Mouse (Mus musculus) T-cell, adult 2 months (primary cell): Measurements from ENCODE around the gene Prcc.

Source experiments
- DNase-seq: peaks from one replicate; pipeline ENCODE4 v3.0.0; 2022; ENCODE audit warnings: low spot score

The Prcc gene

DNA sequence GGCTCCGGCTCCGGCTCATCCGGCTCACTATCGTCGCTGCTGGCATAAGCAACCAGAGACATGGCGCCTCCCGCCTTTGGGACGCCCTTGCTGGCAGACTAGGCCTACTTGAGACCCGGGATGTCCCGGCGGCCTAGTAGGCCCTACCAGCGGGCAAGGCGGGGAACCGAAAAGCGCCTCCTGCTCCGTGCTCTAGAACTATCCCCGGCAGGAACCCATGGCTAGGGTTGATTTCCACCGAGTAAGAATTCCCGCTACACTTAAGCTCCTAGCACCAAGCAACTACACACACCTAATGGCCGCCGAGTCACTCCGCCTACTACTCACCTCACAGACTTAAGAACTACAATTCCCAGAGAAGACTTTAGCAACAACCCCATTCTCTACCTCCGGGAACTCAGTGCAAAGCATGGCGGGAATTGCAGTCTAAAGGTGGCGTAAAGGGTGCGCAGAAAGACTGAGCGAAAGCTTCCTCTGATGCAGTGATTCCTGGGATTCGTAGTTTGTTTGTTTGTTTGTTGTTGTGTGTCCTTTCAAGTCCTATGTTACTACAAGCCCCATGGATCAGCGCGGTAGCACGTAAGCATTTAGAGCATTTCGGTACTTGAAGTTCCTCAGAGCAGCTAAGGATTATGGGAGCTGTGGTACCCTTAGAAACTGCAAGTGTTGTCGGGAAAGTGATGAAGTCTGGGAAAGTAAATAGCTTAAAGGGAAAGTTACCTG is at the start of gene Prcc:
Prcc (minus strand) TSS at position 328 of the 723 bp plus-strand sequence.
- DNase-seq, result peak; percentile 97

DNA sequence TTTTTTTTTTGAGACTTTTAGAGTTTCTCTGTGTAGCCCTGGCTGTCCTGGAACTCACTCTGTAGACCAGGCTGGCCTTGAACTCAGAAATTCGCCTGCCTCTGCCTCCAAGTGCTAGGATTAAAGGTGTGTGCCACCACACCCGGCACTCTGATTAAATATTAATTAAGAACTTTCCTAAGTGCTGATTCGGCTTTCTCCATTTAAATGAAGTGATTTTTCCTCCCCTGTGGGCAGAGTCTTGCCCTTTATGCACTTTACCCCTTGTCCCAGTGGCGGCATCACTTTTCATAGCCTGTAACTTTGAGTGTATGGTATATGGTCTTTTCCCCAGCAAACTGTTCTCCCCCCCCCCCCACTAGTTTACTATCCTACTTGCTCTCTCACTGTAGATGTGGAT is 49.8 kb upstream of the Prcc start:
- DNase-seq, result no peak

DNA sequence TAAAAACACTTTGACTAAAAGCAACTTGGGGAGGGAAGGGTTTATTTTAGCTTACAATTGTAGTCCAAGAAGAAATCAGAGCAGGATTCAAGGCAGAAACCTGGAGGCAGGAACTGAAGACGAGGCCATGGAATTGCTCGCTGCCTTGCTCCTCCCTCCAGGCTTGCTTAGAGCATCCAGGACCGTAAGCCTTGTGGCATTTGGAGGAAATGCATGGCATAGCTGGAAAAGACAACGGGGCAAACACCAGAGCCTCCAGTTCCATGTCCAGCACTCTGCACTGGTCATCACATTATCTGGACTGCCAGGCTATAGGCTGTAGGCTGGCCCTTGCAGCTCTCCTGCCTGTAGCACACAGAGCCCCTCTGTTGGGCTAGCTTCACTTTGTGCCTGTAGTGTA is 49.1 kb upstream of the Prcc start:
- no peak for DNase-seq

DNA sequence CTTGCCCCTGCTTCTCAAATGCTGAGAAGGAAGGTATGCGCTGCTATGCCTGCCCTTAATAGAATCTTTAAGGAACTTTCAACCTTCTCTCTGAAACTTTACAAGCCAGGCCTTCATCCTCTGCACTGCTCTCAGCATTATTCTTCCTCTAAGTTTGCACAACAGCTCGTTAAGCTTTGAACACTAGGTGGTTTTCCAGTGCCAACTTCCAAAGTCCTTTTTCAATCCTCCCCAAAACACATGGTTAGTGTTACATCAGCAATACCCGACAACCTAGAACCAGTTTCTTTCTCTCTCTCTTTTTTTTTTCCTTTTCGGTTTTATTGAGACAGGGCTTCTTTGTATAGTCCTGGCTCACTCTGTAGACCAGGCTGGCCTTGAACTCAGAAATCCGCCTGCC is 48.6 kb upstream of the Prcc start:
- no peak for DNase-seq

DNA sequence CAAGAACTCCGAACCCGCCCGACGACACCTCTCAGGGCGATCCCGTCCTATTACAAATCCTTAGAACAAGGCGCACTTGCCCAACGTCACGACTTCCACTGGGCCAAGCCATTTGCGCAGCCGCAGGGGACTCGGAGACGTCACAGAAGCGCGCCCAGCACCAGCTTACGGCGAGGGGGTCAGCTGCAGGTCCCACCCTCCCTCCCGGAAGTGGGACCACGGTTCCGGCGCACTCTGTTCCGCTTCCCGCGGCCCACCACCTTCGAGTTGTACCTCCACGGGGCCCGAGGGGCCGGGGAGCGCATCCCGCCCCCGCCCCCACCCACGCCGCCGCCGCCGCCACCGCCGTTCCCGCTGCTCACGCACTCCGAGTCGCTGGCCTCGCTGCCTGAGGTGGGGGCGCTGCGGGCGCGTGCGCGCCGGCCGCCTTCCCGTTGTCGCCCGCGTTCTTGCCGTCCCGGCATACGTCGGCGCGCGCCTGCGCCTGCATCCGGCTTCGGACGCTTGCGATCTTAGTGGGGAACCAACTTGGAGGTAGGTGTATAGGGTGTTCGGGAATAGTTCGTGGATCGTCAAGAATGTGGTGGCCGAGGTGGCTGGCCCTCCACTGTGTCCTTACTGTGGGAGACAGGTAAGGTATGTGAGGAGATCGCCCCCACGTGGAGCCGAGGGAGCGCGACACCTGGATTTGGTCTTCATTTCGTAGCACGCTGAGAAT is 44.8 kb upstream of the Prcc start, which contains the start of the genes Isg20l2 and Rrnad1:
Isg20l2 (plus strand) TSS at position 237 of the 718 bp plus-strand sequence.
Rrnad1 (minus strand) TSS at position 640 of the 718 bp plus-strand sequence.
- DNase-seq, result peak; percentile 97

DNA sequence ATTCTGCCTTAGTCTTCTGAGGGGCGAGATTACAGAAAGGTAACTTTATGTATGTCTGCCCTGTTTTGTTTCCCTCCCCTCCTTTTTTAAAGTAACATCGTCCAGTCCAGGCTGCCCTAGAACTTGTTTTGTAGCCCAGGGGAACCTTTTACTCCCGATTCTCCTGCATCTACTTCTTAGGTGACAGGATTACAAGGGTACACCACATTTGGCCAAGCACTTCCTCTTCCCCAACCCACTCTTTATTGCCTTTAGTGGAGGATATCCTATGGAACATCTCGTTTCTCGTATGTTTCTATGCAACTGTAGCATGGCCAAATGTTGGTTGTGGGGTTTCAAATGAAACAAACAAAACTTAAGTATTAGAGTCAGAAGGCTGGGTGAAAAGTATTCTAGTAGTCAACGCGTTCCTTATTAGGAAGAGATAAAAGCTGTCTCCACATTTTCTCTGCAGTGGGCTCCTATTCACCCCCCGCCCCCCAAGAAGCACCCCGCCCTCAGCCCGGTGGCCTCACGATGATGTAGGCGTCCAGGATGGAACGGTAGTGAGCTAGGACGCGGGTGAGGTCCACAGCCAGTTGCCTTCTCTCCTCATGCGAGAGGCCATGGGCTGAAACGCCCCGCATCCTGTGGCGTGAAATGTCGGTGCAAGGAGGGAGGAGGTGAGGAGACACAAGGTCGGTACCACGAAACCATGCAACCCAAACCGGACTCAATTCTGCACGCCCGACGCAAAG is 44.1 kb upstream of the Prcc start:
- no peak for DNase-seq

DNA sequence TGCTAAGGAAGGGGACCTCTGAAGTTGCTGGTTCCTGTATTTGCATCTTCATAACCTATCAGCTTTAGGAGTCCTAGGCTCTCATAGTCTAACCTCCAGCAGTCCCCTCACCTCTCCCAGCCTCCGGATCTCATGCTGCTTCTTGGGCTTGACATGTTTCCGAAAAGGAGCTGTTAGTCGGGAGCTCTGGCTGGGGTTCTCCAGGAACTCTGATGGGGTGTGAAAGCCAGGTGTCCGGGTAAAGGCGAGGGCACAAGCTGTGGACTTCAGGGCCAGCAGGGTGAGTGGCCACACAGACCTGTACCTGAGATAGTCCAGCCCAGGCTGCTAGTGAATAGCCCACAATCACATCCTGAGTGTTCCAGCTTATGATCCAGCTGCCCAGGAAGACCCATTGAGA is 42.0 kb upstream of the Prcc start:
- no peak for DNase-seq

DNA sequence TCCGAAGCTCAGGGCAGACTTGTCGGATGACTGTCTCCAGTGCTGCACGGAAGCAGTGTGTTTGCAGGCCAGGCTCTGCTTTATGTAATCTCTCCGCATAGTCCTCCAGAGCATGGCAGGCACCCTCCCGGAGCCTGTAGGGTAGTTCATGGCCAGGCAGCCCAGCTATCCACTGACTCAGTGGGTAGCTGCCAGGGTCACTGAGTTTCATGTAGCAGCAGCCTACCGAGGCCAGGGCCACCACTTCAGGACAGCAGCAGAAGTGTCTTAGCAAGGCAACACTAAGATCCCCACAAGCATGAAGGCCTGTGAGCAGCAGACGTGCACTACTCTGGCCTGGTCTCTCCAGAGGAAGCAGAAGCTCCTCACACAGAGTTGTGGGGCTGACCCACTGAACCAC is 39.6 kb upstream of the Prcc start:
- DNase-seq, result no peak

DNA sequence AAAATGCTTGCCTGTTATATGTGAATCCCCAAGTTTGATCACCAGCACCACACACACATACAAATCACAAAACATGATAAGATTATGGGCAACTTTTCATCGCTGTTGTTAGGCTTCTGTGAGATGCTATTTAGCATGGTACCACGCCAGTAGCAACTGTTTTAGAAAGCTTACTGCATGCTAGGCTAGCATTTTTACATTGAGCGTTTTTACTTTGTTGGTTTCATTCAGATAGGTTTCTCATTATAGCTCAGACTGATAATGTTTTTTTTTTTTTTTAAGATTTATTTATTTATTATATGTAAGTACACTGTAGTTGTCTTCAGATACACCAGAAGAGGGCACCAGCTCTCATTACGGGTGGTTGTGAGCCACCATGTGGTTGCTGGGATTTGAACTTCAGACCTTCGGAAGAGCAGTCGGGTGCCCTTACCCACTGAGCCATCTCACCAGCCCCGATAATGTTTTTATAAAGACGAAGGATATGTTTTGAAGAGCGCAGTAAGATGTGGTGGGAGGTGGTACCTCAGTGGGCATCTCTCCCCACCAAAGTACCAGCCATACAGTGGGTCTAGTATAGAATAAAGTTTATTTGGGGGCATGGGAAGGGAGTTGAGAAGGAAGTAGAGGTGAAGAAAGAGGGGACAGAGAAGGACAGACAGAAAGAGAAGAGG is 35.0 kb upstream of the Prcc start:
- no peak for DNase-seq

DNA sequence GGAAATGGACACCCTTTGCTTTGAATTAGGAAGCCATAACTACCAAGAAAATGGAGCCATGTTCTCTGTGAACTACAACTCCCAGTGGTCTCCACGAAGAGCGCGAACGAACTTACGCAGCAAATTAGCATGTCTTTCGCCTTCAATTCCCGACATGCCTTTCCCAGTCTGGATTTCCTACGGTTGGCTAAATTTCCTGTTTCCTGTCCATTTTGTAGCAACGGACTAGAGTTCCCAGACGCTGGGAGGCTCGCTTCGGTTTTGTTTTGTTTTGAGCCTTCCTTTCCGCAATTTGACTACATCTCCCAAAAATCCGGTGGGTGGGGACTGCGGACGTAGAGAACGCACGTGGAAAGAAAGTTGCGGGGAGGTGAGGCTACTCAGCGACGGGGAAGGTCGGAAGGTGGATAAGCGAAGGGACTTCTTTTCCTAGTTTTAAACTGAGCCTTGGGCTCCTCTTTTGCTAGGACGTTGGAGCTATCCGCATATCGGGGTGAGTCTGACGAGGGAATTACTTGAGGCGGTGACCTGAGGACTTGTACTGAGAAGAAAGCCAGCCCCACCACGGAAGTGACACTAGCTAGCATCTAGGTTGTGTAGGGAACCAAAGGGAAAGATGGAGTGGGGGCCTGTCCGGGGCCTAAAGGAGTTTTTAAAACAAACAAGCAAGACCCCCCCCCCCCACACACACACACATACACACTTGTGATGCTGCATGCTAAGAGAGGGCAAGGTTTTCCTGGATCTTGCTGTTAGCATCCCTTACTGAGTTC is 34.1 kb upstream of the Prcc start, which contains the start of gene Mrpl24:
Mrpl24 (plus strand) TSS at position 171 of the 773 bp plus-strand sequence.
- DNase-seq, result peak; percentile 76

DNA sequence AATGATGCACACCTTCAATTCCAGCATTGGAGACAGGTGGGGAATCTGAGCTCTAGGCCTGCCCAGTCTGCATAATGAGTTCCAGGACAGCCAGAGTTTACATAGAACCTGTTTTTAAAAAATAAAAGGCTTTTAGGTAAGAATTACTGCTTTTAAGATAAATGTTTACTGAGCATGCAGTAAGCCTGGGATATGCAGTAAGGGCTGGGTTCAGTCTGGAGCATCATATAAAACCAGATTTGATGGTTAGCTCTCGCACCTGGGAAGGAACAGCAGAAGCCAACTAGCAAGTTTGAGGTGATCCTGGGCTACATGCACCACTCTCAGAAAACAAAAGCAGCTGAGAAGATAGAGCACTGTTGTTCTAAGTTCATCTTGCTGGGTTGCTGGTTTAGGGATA is 33.1 kb upstream of the Prcc start:
- DNase-seq, result no peak

DNA sequence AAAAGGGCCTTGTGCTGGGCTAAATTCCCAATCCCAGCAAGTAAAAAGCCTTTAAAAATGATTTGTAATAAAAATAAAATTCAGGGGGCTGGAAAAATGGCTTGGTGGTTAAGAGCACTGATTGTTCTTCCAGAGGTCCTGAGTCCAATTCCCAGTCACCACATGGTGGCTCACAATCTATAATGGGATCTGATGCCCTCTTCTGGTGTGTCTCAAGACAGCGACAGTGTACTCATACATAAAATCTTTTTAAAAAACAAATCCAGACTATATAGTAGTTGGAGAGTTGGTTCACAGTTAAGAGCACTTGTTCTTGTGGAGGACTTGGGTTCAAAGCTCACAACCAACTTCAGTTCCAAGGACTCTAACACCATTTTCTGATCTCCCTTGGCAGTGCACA is 31.6 kb upstream of the Prcc start:
- no peak for DNase-seq

DNA sequence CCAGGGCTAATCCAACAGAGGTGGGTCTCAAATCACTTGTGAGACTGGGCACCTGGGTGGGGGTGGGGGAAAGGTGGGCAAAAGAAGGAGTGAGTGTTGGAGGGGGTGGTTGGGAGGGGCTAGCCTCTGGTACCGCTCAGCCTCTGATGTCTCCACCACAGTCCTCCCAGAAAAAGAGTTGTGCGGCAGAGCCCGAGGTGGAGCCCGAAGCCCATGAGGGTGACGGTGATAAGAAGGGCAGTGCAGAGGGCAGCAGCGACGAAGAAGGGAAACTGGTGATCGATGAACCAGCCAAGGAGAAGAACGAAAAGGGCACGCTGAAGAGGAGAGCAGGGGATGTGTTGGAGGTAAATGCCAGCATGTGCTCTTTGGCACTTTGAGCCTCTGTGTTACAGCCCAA is 28.5 kb upstream of the Prcc start:
- DNase-seq, result no peak

DNA sequence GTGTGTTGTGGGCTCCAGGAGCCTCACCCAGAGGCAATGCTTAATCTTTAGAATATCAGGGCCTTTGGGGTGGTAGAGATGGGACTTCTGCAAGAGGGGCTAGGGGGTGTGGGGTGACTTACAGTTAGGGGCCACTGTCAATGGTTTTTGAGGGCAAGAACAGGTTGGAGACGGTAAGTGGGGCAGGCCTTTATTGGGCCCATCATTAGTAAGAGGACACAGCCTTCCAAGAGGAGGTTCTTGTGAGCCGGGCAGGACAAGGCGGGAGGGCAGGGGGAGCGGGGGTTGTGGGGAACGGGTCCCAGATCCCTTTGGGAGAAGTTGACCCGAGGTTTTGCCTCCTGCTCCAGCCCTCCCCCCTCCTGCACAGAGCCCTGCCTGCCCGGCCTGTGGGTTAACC is 28.1 kb upstream of the Prcc start:
- no peak for DNase-seq

DNA sequence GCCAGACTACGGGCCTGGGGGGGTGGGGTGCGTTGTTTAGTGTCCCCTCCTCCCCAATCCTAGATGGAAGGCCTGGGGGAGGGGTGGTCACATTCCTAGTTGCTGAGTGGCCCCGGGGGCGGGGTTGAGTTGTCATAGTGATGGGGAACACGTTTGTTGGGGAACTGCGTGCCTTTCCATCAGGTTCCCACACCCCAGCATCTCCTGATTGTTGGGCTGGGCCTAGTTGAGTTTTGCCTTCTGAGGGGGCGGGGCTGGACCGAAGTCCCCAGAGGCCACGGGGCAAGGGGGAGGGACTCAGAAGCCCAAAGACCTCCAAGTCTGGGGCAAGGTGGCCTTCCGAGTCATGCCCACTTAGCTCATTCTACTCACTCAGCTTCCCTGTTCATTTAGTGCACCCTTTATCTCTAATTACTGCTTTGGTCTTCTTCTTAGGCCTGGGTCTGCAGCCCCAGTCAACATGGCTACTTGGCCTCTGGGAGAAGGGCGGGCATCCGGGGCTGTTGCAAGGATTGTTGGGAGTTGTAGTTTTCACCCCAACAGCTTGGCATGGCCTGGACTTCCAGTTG is 25.2 kb upstream of the Prcc start:
- no peak for DNase-seq

DNA sequence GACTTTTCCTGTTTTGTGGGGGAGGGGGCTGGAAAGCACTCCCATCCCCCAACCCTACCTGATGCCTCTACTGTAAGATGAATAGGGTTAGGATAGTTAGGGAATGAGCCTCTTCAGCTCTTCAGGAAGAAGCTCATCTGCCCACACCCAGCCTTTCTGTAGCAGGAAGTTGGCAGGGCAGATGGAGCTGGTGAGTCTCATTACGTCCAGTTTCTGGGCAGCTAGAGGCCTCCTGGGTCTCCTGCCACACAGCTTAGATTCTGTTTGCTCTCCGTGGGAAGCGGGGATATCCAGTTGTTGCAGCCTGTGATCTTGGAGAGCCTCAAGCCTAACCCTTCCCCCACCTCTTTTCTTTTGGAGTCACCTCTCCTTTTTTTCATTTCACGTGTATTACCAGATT is 24.5 kb upstream of the Prcc start:
- no peak for DNase-seq

DNA sequence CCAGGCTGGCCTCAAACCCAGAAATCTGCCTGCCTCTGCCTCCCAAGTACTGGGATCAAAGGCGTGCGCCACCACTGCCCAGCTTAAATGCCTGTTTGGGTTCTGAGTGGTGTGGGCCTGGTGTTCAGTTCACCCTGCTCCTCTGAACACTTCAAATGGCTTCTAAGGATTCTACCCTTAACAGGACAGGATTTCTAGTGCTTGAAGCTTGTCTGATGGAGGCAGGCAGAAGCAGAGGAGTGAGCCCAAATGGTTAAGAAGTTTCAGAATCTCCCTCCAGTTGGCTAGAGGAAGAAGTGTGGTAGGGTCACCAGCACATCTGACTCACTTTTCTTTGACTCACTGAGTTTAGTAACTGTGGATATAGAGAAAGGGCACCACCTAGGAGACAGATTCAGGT is 24.0 kb upstream of the Prcc start:
- DNase-seq, result no peak

DNA sequence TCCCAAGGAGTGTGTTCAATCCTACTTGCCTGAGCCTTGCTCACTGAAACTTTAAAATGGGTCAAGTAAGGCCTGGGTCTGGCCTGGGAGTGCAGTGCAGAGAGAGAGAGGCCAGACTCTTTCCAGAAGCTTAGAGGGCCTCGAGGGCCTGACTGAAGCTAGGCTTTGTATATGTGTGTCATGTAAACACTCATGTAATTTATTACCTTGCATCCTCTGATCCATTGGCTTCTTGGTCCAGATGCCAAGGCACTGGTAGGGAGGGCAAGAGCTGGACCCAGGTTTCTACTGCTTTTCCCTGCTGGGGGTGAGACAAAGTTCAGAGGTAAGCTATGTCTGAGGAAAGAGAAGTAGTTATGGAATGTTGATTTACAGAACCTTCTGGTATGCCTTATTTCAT is 22.5 kb upstream of the Prcc start:
- no peak for DNase-seq

DNA sequence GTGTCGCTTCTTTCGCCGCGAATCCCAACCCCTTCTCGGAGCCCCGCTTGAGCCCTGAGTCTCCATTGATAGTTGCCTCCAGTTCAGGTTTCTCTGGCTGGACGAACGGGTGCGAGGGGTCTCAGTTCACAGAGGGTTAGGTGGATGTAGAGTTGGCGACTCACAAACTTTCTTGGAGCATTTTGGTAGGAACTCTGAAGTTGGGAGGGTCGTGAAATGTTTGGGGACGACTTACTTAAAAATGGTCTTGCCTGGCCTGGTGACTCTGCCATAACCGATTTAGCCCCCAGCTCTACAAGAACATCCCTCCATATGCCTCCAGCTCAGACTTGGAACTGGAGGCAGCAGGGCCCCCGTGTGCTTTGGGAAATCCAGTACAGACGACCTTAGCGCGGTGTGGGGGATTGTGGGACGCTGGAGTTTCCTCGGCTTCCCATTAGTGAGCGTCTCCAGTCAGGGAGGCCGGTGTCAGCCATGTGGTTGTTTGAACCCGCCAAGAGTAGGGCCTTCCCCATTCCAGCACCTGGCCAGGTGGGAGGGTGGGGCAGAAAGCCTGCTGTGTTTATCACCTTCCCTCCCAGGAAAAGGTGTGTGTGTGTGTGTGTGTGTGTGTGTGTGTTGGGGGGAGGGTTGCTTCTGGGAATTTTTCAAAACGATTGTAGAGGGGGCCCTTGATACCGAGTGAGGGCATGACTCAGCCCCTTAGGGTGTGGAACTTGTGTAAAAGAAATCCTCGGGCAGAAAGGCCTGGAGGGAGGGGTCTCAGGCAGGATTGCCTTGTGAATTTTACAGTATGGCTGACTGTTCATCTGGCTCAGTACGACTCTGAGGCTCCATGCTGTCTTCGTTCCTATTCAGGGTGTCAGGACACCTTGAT is 21.8 kb upstream of the Prcc start:
- no peak for DNase-seq

DNA sequence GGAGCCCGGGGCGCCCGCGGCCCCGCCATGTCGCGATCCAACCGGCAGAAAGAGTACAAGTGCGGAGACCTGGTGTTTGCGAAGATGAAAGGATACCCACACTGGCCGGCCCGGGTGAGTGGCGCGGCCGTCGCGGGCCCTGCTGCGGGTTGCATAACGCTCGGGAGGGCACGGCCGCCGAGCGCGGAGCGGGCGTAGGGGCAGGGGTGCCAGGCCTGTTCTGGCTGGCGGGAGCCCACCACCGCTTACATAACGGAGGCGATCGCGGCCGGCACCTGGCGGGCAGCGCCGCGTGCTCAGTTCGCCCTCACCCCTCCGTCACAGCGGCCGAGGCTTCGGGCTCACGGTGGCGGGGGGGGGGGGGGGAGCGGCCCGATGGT is 21.2 kb upstream of the Prcc start:
- no peak for DNase-seq
